Mouse (Mus musculus) cerebellum, adult 18-20 months (tissue): ENCODE measurements around the gene Csnk2a2.

ENCODE experiments used
- DNase-seq, 2 experiments: peaks; one replicate each; pipeline ENCODE4 v3.0.0; 2021

Gene Csnk2a2

DNA sequence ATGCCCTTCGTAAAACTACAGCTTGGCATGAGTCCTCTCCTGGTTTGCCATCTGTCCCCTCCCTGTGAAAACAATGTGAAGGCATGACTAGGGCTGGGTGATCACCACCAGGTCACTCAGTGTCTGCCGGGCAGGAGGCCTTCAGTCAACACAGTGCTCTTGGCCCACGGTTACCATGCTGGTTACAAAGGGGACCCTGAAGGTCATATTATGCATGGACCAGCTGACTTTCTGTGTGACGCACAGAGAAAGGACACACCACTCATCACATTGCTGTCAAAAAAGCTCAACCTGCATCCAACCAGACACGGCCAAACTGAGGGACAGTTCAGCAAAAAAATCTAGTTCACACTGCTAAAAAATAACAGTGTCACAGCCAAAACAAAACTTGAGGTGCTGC, at the start of gene Csnk2a2:
Csnk2a2 (minus strand) TSS at position 34 of the 400 bp plus-strand sequence.
- DNase-seq = no peak

DNA sequence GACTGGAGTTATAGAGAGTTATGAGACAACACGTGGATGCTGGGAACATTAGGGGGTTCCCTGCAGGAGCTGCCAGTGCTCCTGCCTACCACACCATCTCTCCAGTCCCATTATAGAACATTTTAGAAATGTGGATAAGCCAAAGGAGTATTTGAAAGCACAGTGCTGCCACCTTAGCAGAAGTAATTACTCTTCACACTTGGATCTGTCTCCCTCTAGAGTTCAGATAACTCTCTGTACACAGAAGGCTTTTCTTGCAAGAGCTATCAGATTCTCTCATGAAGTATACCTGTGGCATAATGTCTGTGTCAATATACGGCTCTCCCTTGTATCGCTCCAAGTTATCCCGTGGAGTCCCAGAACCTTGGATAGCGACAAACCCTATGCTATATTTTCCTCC, 49.6 kb upstream of the Csnk2a2 start:
- no peak for DNase-seq

DNA sequence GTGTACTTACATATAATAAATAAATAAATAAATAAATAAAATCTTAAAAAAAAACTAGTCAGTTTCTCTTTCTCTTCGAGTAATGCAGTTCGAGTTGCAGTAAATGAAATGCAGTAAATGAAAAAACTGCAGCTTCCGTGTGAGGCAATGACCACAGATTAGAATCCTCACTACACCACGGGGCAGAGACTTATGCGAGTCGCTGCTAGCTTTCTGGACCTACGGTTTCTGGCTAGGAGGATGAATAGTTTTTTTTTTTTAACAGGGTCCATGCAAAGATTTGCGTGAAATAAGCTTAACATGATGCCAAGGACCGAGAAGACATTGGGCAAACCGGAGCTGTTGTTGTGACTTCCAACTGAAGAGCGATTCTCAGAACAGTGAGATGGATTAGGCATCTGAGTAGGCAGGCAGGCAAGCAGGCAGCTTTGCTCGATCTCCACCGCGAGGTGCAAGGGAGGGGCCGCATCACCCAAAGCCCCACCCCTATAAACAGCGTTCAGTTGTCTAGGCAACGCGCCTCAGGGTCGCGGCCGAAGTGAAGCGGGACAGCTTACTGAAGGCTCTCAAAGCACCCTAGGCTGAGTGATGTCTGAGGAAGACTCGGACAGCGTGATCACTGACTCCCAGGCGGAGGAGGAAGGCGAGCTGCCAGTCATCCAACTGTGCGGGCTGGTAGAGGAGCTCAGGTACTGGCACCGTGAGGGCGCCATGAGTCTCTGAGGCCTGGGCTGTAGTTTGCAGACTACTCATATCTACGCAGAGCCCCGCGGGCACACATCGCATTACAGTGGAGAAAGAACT, 43.9 kb upstream of the Csnk2a2 start, which contains the start of gene Ccdc113:
Ccdc113 (plus strand) TSS at position 502 of the 804 bp plus-strand sequence.
- DNase-seq = peak; percentile 59 to 67

DNA sequence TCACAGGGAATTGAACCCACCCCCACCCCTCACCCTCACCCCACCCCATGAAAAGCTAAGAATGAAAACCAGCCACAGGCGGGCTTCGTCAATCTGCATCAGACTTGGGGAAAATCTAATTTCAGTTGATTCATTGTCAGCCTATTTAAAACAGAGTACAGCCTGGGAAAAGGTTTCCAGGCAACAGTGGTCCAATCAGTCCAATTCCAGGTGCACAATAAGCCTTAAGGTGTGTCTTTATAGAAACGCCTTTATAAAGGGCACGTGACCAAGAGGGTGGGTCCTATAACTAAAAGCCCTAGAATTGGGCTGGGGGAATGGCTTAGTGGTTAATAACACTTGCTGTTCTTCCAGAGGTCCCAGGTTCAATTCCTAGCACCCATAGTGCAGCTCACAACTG, 42.4 kb upstream of the Csnk2a2 start:
- DNase-seq = no peak

DNA sequence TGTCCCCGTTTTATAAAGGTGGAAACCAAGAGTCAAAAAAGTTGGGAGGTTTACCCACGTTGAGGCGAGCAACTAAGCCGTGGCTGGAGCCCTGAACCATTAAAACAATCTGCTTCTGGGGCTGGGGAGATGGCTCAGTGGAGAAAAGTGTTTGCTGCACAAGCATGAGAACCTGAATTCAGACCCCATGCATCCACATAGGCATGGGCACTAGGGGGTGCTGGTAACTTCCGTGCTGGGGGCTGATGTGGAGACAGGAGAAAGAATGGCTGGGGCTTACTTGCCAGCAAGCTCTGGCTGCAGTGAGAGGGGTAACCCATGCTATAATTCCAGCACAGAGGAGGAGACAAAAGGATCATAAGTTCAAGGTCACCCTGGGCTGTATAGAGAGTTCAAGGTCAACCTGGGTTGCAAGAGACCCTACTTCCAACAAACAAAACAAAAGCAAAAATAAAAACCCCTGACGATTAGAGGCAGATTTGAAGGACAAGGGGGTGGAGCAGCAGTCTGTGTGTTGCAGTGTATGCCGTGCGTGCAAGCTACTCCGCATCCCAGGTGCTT, 39.0 kb upstream of the Csnk2a2 start:
- DNase-seq = no peak

DNA sequence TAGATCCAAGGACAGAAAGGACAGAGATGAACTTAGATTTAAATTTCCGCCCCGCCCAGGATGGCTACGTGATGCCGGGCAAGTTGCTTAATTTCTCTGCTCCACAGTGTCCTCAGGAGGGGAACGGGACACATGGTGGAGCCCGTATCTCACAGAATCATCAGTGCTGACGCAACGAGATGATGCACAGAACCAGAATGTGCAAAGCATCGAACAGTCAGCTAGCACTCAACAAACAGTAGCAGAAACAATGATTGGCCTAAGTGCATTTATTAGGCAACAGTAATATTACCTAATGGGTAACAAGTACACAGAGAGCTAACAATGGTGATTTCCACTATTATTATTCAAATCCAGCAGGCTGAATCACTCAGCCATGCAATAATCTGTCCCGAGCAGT, 38.4 kb upstream of the Csnk2a2 start:
- no peak for DNase-seq

DNA sequence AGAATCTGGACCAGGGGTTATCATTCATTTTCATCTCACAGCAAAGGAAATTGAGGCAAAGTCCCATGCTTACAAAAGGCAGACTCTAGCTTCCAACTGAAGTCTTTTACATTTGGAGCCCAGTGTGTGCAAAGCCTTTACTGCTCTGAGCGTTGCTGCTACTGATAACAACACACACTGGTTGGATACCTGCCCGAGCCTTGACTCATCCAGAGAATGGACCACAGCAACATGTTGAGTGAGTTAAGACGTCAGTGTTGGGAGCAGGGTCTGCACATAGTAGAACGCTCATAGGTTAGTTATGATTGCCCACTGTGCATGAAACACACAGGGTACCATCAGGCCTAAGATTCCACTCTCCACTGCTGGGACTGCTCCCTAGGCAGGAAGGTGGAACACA, 34.2 kb upstream of the Csnk2a2 start:
- DNase-seq = no peak

DNA sequence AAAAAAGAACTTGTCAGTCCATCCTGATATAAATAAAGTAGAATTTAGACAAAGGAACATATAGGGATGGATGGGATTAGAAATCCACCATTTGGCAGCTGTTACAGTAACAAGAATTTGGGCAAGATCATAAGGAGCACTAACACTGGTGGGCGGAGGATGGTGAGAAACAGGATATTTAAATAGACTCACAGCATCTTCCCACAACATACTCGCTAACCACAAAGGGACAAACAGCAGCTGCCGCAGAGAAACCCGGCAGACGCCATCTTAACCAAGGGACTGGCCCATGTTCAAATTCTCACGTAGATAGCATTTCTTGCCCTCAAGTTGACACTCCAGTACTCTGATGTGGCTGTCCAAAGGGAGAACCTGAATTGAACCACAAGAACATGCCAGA, 27.1 kb upstream of the Csnk2a2 start:
- DNase-seq = no peak

DNA sequence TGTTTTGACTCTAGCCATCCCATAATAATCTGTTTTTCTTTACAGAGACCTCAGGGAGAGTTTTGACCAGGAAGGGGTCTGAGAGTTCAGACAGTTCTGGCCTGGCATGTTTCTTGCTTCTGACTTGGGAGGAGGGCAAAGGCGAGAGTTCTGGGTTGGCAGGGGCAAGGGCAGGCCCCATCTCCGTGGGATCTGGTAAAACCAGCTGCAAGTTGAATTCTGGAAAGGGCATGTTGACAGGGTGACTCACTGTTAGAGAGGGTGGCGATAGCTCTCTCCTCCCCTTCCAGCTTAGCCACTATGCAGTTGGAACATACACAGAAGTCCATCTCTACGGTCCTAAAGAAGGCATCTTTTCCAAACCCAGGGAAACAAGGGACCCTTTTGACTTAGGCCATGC, 23.4 kb upstream of the Csnk2a2 start:
- DNase-seq = no peak

DNA sequence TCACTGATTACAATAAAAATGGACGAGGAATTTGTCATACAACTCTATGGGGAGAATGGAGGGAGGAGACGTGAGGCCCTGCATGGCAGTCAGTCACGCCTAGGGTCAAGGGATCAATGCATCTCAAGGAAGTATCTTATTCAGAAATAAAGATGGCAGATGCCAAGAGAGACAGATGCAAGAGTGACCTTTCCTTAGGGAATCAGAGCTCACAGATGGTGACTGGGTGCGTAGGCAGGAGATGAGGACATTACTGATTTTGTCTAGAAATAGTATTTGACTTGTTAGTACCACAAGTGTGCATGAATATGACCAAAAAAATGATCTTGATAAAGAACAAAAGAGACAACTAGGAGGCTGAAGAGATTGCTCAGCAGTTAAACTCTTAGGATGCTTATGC, 22.4 kb upstream of the Csnk2a2 start:
- DNase-seq = no peak

DNA sequence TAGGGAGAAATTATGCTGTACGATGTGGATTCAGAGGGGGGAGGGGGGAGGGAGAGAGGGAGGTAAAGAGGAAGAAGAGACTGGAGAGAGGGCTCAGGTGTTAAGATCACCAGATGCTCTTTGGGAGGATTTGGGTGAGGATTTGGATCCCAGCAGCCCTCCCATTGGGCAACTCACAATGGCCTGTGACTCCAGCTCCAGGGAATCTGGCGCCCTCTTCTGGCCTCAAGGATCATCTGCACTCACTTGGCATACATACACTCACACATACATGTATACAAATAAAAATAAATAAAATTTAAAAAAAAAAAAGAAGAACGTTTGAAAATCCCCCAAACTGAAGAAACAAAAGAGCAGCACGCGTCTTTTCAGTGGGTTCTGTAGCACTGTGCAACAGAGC, 16.4 kb upstream of the Csnk2a2 start:
- DNase-seq = no peak

DNA sequence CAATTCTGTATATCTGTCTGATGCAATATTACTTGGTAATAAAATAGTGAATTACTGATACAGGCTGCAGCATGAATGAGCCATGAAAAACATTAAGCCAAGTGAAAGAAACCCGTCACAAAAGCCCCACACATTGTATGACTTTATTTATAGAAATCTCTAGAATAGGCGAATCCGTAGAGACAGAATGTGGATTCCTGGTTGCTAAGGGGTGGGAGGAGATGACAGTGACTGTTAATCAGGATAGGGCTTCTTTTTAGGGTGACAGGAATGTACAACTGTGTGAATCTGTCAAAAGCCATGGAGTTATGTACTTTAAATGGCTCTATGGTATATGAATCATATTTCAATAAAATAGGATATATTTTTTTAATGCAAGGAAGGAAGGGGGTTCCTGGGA, 15.8 kb upstream of the Csnk2a2 start:
- DNase-seq = no peak

DNA sequence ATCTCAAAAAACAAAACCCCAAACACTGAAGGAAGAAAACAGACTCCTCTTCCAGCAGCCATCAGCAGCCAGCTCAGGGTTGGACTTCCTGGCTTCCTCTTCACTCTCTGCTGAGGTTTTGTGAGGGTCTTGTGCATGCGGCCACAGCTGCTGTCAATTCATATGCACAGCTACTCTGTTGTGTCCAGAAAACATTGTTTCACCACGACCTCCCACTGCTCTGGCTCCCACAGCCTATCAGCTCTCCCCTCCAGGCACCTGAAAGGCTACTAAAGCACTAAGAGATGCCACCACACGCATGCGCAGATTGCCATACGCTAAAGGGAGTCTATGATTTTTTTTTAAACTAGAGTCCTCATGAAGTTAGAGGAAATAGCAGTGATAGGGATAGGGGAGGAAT, 15.0 kb upstream of the Csnk2a2 start:
- no peak for DNase-seq

DNA sequence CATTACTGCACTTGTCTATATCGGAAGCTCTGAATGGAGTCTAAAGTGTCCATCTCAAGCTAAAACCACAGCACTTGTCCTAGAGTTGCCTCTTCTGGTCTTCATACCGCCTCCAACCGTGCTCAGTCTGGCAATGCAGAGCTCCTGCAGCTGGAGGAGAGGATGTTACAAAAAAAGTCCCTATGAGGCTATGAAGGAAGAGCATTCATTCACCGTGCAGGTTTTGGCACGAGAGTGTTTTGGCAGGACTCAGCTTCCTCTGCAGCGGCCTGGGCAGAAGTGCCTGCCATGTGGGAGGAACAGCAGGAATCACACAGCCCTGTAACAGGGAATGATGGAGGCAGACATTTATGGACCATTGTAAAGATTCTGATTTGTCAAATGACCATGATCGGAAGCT, 12.6 kb upstream of the Csnk2a2 start:
- DNase-seq = no peak

DNA sequence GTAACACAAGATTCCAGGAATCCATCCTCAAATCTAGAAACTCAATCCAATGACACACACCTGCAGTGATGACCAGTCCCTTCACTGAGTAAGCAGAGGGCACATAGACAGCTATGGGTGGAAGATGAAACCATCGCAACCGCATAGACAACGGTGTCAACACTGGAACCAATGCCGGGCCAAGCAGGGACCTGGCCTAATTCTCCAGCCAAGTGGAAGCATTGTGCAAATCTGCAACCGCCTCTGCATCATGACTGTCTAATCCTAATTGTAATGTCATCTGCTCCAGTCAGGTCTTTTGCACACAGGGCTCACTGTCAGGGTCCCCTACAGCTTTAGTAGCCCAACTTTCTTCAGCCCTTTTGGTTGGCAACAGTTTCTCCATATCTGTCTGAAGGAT, 10.6 kb upstream of the Csnk2a2 start:
- no peak for DNase-seq

DNA sequence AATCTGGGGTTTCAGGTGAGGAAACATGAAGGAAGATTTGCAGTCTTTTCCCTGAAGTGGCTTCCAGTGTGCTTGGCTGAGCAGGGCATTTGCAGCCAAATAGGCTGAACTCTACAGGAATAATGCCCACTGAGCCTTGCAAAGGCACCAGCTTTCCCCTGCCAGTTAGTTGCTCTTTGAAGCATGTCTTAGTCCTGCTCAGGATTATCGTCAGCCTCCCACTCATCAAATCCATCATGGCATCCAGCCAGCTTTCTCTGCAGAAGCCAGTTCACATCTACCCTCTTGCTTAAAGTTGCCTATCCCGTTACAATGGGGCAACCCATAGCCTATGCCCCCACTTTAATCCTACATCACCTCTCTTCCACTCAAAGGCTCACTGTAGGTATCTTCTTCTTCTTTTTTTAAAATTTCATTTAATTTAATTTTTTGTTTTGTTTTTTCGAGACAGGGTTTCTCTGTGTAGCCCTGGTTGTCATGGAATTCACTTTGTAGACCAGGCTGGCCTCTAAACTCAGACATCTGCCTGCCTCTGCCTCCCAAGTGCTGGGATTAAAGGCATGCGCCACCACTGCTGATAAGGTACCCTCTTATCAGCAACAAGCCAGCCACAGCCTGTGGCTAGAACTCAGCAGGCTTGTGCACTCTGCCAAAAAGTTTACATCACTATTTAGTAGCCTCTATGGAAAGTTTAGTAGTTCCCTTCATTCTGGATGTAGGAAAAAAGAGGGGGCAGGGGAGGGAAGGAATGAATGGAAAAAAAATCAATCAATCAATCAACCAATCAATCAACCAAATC, 9.6 kb upstream of the Csnk2a2 start:
- no peak for DNase-seq

DNA sequence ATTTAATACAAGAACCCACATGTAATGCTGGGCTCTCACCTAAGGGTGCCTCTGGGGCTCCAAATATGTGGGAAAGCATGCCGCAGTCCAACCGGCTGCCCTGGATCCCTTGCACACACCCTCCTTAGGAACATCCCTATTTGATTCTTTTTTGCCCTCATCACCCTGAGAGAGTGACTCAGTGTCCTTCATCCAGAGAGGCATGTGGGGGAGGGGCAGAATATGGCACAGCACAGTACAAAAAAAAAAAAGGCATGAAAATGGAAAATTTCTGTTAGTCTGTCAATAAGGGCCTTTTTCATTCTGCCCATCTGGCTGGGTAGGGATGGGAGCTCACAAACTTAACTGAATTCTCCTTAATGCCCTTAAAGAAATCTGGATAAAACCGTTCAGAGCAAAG, 8.0 kb upstream of the Csnk2a2 start:
- DNase-seq = no peak

DNA sequence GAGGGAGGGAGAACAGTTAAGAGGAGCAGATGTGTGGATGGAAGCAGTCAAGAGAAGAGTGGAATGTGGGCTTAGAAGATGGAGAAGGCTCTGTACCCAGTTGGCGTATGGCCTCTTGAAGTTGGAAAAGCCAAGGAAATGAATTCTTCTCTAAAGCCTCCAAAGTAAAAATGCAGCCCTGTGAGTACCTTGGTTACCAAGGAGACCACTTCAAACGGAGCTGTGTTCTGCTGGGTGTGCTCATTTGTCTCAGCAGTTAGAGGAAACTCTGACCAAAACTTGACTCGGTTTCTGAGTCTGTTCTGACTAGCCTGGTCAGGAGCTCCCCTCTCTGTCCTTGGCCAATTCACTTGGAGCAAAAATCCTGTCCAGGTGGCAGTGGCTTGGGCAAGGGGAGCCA, 6.6 kb upstream of the Csnk2a2 start:
- DNase-seq = no peak

DNA sequence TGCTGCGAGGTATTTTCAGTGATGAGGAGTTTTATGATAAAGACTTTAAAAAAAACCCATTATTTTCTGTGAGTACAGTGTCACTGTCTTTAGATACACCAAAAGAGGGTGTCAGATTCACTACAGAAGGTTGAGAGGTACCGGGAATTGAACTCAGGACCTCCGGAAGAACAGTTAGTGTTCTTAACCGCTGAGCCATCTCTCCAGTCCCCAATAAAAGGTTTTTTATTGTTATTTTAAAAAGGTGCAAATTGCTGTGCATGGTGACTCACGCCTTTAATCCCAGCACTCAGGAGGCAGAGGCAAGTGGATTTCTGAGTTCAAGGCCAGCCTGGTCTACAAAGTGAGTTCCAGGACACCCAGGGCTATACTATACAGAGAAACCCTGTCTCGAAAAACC, 5.6 kb upstream of the Csnk2a2 start:
- DNase-seq = no peak

DNA sequence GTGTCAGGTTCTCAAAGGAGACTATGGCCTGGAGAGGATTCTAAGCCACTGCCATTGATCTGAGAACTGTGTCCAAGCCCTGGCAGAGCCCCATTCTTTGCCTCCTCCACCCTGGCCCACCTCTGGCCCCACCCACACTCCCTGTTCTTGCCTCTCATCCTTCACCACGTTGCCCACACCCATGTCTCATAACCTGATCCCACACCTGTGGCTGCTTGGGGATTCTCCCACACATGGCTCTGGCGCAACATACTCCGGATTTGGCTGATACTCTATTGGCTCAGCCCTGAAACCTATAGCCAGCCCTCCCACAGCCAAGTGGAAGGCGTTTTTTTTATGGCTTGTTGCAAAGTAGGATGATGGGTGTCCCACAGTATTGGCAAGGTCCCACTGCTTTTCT, 2.2 kb upstream of the Csnk2a2 start:
- DNase-seq = no peak

DNA sequence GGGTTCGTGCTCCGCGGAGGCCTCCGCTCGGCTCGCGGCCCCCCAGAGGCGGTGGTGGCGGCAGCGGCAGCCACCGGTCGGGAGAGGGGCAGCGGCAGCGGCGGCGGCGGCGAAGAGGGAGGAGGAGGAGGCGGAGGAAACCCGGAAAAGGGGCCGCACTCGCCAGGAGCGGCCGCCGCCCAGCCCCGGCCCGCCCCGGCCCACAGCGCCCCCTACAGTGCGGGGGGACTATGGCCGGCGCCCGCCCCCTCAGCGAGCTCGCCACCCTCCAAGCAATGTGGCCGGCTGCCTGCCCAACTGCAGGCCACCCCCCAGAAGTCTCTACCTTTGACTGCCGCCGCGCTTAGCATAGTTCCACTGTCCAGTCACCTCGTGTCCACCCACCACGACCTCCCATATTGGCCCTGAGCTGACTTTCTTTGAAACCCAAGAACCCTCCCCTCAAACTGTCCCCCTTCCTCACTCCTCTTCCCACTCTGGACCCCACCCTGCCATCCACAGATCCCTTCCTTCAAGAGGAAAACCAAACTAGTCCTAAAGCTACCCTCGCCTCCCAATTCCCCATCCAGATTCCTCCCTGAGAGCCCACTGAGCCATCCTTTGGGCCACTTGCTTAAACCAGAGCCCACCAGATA, 1.0 kb downstream of the Csnk2a2 start:
- DNase-seq = peak; percentile 82 to 93

DNA sequence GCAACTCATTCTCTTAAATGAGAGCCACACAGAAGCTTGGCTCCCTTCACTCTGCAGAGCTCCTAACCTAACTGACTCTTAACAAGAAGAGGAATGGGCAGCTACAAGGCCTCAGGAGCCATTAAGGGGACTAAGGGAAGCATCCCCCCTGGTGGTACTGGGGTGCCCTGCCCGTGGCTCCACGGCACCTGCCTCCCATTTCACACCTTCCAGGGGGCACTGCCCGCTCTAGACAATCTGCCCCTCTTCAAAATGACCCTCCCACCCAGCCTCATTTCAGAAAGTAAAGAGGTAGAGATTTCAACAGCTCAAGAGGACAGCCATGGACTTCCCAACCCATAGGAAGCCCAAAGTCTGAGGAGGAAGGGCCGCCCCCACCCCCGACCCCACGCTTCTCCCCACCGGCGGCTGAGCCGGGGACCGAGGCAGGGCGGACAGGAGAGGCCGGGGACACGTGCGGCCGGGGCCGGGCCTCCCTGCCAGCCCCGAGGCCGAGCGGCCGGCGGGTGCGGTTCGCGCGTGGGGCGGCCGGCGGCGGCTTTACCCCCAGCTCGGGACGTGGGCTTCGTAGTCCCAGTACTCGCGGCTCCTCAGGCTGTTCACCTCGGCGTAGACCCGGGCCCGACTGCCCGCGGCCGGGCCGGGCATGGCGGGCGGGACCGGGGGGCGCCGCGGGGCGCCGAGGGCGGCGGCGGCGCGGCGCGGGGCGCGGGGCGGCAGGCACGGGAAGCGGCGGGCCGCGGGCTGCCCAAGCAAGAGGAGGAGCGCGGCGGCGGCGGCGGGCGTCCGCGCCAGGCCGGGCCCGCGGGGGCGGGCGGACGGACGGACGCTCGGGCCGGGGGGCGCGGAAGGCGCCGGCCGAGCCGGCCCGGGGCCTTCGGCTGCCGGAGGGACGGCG, 1.8 kb downstream of the Csnk2a2 start:
- DNase-seq = peak in 1 of 2 experiments; percentile 11
